Mouse (Mus musculus) lung, postnatal 0 days (tissue): Measurements from ENCODE around the gene Nyap2.

Source experiments
- CTCF ChIP-seq: IDR thresholded peaks from 2 replicates; pipeline ENCODE4 v1.5.1; 2016; ENCODE audit warnings: antibody characterized with exemption, mild to moderate bottlenecking
- EP300 ChIP-seq: IDR thresholded peaks from 2 replicates; pipeline ENCODE4 v1.6.1; 2016; ENCODE audit warnings: antibody characterized with exemption, mild to moderate bottlenecking, control low read depth

DNA sequence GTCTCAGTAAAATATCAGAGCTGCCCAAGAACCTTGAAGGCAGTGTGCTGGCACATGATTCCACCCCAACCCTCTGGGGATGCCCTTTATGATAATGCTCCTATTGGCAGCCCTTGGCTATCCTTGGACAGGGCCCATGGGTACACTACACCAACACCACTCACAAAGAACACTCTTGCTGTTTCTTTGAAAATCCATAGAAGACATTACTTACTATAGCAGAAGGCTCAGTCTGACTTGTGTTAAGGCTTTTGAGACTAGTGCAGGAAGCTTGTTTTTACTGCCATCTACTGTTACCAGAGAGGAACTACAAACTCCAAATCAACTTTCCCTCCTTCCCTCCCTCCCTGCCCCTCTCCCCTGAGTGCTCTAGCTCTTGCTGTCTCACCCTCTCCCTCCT is 210.3 kb downstream of the Nyap2 start:
- no peak for TF ChIP-seq EP300
- peak; percentile 75 for TF ChIP-seq CTCF
